Mouse (Mus musculus) hindbrain, embryonic 10.5 days (tissue): ENCODE measurements around the gene Gm12248. TPM values are rescaled to one million over a fixed set of nuclear protein-coding genes. Genes with fewer than 3 reads are reported as not detected.
"Not testable (repeated sequence)": the region's sequence is repeated elsewhere in the genome, so short reads cannot be mapped to it uniquely, and the experiment has no call there.

Source experiments
- DNase-seq: peaks from one replicate; pipeline ENCODE4 v3.0.0-alpha.2; 2017; ENCODE audit warnings: low spot score
- H3K27ac ChIP-seq: fragments of 300-500 bp; sonication (generic); 2 replicates; pipeline ENCODE4 v1.5.1; 2016; ENCODE audit warnings: mild to moderate bottlenecking, moderate library complexity
- H3K27me3 ChIP-seq: fragments of 300-500 bp; sonication (generic); 2 replicates; pipeline ENCODE4 v1.6.1; 2016; ENCODE audit warnings: mild to moderate bottlenecking; ENCODE audit not compliant: poor library complexity, insufficient read depth, severe bottlenecking
- H3K36me3 ChIP-seq: fragments of 300-500 bp; sonication (generic); 2 replicates; pipeline ENCODE4 v1.6.1; 2016; ENCODE audit warnings: mild to moderate bottlenecking, moderate library complexity
- H3K4me1 ChIP-seq: fragments of 300-500 bp; sonication (generic); replicated peaks from 2 replicates; pipeline ENCODE4 v1.6.1; 2016; ENCODE audit warnings: mild to moderate bottlenecking
- H3K4me3 ChIP-seq: fragments of 300-500 bp; sonication (generic); 2 replicates; pipeline ENCODE4 v1.5.1; 2016; ENCODE audit warnings: mild to moderate bottlenecking, moderate library complexity
- H3K9me3 ChIP-seq: fragments of 300-500 bp; sonication (generic); 2 replicates; pipeline ENCODE4 v1.6.1; 2016; ENCODE audit warnings: mild to moderate bottlenecking, moderate library complexity
- WGBS: fragments of 180-500 bp; shearing (Covaris S2); methylation state at CpG from one replicate; pipeline ENCODE4 v1.1.7; 2016; 5-methylcytosine and 5-hydroxymethylcytosine counted together
- polyA plus RNA-seq: library from polyadenylated mRNA; unstranded; fragments of >200 nt; fragmentation: Nextera tagmentation; extraction: Ambion mirVana; gene quantifications from 2 replicates; pipeline ENCODE4 v1.2.1, GENCODE M21; 2016

Gm12248 gene
- polyA plus RNA-seq, 1 experiment from 2014 or later, result 0.17 TPM

- DNase-seq, H3K4me1 ChIP-seq, H3K27me3 ChIP-seq, H3K4me3 ChIP-seq, H3K9me3 ChIP-seq, H3K27ac ChIP-seq: not testable (repeated sequence)
- peaks cover 76% of the 10 kb centered on the region for H3K36me3 ChIP-seq
- WGBS, result 92% methylated on average over 7 of the region's 7 CpGs
Observed at GRCm38 (mm10) chr11:58059752-58060151, 33.2 kb downstream of the Gm12248 start.

DNA sequence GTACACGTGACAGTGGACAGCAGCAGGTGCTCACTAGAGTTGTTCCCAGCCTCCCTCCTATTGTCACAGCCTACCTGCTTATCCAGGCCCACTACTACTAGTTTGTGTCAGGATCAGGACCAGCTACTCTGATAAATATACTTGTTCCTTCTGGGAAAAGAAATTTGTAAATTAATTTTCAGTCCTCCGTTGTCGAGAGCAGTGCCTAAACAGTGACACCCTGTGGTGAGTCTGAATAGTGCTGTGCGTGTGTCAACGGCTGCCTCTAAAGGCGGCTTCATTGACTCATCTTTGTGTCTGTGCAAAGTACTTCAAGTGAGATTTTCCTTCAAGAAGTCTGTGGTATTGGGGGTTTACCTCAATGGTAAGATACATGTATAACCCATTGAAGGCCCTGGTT lies 35.5 kb downstream of the Gm12248 start:
- 62% methylated on average over 6 of the region's 6 CpGs for WGBS
- Histone ChIP-seq H3K27ac (no peak overlapping the region), H3K4me1 (no peaks in the 10 kb centered on the region), H3K9me3 (no peaks in the 10 kb centered on the region), H3K4me3 (no peak overlapping the region), H3K36me3 (peaks cover 93% of the 10 kb centered on the region), H3K27me3 (no peaks in the 10 kb centered on the region)
- DNase-seq, result peak; percentile 23

- DNase-seq, result no peak
- Histone ChIP-seq H3K36me3 (peaks cover 85% of the 10 kb centered on the region), H3K9me3 (no peaks in the 10 kb centered on the region), H3K27me3 (no peaks in the 10 kb centered on the region), H3K27ac (no peak overlapping the region), H3K4me1 (no peaks in the 10 kb centered on the region), H3K4me3 (no peak overlapping the region)
- 83% methylated on average over 4 of the region's 4 CpGs for WGBS
Observed at GRCm38 (mm10) chr11:58046438-58046837, 46.5 kb downstream of the Gm12248 start.

DNA sequence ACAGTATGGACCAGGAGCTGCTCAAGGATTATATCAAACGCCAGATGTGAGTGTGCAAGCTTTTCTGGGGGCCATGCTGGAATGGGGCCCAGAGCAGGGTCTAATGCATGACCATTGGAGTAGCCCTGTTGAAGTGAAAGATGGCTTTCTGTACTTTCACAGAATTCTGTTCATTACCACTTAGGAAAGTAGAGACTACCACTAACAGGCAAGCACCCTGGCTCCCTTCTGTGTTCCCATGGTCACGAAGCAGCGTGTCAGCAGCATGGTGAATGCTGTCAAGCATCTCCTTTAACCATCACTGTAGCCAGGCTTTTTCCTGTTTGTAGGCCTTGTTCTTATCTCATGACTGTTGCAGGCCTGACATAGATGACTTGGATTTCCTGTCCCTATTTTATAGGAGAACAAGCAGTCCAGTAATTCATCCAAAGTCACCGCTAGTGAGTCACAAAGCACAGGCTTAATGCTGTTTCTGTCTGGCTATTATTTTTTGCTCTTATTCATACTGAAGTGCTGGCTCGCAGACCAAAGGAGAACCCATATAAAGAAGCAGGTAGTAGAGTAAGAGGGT lies 50.0 kb downstream of the Gm12248 start:
- 0 out of 2 replicates have a peak, but pooled peaks cover 3% of the 10 kb centered on the region for H3K4me1 ChIP-seq
- H3K36me3 ChIP-seq, result peaks cover 53% of the 10 kb centered on the region
- WGBS, result 96% methylated on average over 5 of the region's 5 CpGs
- DNase-seq, result no peak
- H3K4me3 ChIP-seq, result no peak overlapping the region
- H3K27me3 ChIP-seq, result no peaks in the 10 kb centered on the region
- no peak overlapping the region for H3K27ac ChIP-seq
- no peaks in the 10 kb centered on the region for H3K9me3 ChIP-seq

GRCm38 (mm10) chr11:58039027-58039426 lies 53.9 kb downstream of the Gm12248 start:
- no peaks in the 10 kb centered on the region for H3K27me3 ChIP-seq
- 83% methylated on average over 1 of the region's 1 CpGs for WGBS
- DNase-seq, result no peak
- no peak overlapping the region for H3K4me3 ChIP-seq
- no peaks in the 10 kb centered on the region for H3K9me3 ChIP-seq
- peaks cover 29% of the 10 kb centered on the region for H3K36me3 ChIP-seq
- H3K4me1 ChIP-seq, result 0 out of 2 replicates have a peak, but pooled peaks cover 7% of the 10 kb centered on the region
- no peak overlapping the region for H3K27ac ChIP-seq

GRCm38 (mm10) chr11:58033635-58034034 lies 59.3 kb downstream of the Gm12248 start:
- H3K27ac ChIP-seq, result no peak overlapping the region
- H3K4me1 ChIP-seq, result peaks cover 23% of the 10 kb centered on the region
- H3K27me3 ChIP-seq, result no peaks in the 10 kb centered on the region
- no peaks in the 10 kb centered on the region for H3K9me3 ChIP-seq
- no peak overlapping the region for H3K4me3 ChIP-seq
- no peaks in the 10 kb centered on the region for H3K36me3 ChIP-seq
- no peak for DNase-seq
- 88% methylated on average over 3 of the region's 3 CpGs for WGBS

- H3K27me3 ChIP-seq, result no peaks in the 10 kb centered on the region
- DNase-seq, result no peak
Observed at GRCm38 (mm10) chr11:58031176-58031575, 61.8 kb downstream of the Gm12248 start.

GRCm38 (mm10) chr11:58029869-58030268 lies 63.1 kb downstream of the Gm12248 start:
- peaks cover 31% of the 10 kb centered on the region for H3K4me1 ChIP-seq
- DNase-seq, result no peak
- no peak overlapping the region for H3K4me3 ChIP-seq
- no peaks in the 10 kb centered on the region for H3K27me3 ChIP-seq
- H3K27ac ChIP-seq, result no peak overlapping the region
- 89% methylated on average over 2 of the region's 2 CpGs for WGBS
- H3K9me3 ChIP-seq, result no peaks in the 10 kb centered on the region
- H3K36me3 ChIP-seq, result 0 out of 2 replicates have a peak, but pooled peaks cover 5% of the 10 kb centered on the region

More at GRCm38 (mm10) chr11:58031176-58031575, 61.8 kb downstream of the Gm12248 start:
- Histone ChIP-seq H3K27ac (no peak overlapping the region), H3K4me1 (peaks cover 26% of the 10 kb centered on the region), H3K9me3 (no peaks in the 10 kb centered on the region), H3K36me3 (0 out of 2 replicates have a peak, but pooled peaks cover 5% of the 10 kb centered on the region), H3K4me3 (no peak overlapping the region)
- WGBS, result 79% methylated on average over 6 of the region's 6 CpGs

GRCm38 (mm10) chr11:58028981-58029380 lies 64.0 kb downstream of the Gm12248 start:
- H3K36me3 ChIP-seq, result 0 out of 2 replicates have a peak, but pooled peaks cover 5% of the 10 kb centered on the region
- no peak overlapping the region for H3K27ac ChIP-seq
- H3K4me1 ChIP-seq, result peaks cover 36% of the 10 kb centered on the region
- DNase-seq, result no peak
- no peak overlapping the region for H3K4me3 ChIP-seq
- H3K27me3 ChIP-seq, result no peaks in the 10 kb centered on the region
- no peaks in the 10 kb centered on the region for H3K9me3 ChIP-seq
- 95% methylated on average over 1 of the region's 1 CpGs for WGBS

- 0 out of 2 replicates have a peak, but pooled peaks cover 5% of the 10 kb centered on the region for H3K36me3 ChIP-seq
- H3K27me3 ChIP-seq, result no peaks in the 10 kb centered on the region
- H3K4me3 ChIP-seq, result no peak overlapping the region
- peaks cover 32% of the 10 kb centered on the region for H3K4me1 ChIP-seq
- no peaks in the 10 kb centered on the region for H3K9me3 ChIP-seq
- WGBS, result 71% methylated on average over 1 of the region's 1 CpGs
- no peak for DNase-seq
- H3K27ac ChIP-seq, result no peak overlapping the region
Observed at GRCm38 (mm10) chr11:58026860-58027259, 66.1 kb downstream of the Gm12248 start.

- 59% methylated on average over 3 of the region's 3 CpGs for WGBS
Observed at GRCm38 (mm10) chr11:58026337-58026736, 66.6 kb downstream of the Gm12248 start.

GRCm38 (mm10) chr11:58025881-58026280 lies 67.1 kb downstream of the Gm12248 start:
- no peak overlapping the region for H3K27ac ChIP-seq
- no peaks in the 10 kb centered on the region for H3K9me3 ChIP-seq
- DNase-seq, result no peak
- H3K27me3 ChIP-seq, result no peaks in the 10 kb centered on the region
- 84% methylated on average over 4 of the region's 4 CpGs for WGBS
- peaks cover 27% of the 10 kb centered on the region for H3K4me1 ChIP-seq
- H3K36me3 ChIP-seq, result 0 out of 2 replicates have a peak, but pooled peaks cover 5% of the 10 kb centered on the region
- H3K4me3 ChIP-seq, result no peak overlapping the region

More at GRCm38 (mm10) chr11:58026337-58026736, 66.6 kb downstream of the Gm12248 start:
- Histone ChIP-seq H3K27me3 (no peaks in the 10 kb centered on the region), H3K27ac (no peak overlapping the region), H3K36me3 (0 out of 2 replicates have a peak, but pooled peaks cover 5% of the 10 kb centered on the region), H3K4me1 (peaks cover 30% of the 10 kb centered on the region), H3K9me3 (no peaks in the 10 kb centered on the region), H3K4me3 (no peak overlapping the region)
- no peak for DNase-seq

DNA sequence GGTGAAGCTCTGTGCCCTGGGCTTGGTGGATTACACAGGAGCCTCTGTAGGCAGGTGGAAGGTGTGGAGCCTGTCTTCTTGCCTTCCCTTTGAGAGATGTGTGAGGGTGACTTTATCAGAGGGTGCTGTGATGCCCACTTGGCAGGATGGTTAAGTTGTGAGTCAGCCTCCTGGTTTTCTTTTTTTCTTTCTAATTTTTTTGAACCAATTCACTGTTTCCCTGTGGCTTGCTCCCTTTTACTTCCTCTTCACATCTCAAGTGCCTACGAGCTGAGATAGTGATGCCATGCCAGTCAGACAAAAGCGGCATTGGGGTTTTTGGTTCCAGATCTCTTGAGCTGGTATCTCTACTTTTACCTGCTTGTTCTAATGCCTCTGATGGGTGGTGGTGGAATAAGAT lies 68.3 kb downstream of the Gm12248 start:
- Histone ChIP-seq H3K4me1 (peaks cover 30% of the 10 kb centered on the region), H3K27me3 (no peaks in the 10 kb centered on the region), H3K4me3 (no peak overlapping the region), H3K9me3 (no peaks in the 10 kb centered on the region), H3K36me3 (peaks cover 9% of the 10 kb centered on the region; the same call in 1 of the 2 replicates), H3K27ac (no peak overlapping the region)
- 92% methylated on average over 2 of the region's 2 CpGs for WGBS
- no peak for DNase-seq
